Mouse (Mus musculus): ENCODE results near the gene Cwh43. TPM values are rescaled to one million over a fixed set of nuclear protein-coding genes. Genes with fewer than 3 reads are reported as not detected.

The Cwh43 gene
- polyA plus RNA-seq, 1 experiment = not detected

GRCm38 (mm10) chr5:73380829-73381228, 25.0 kb upstream of the Cwh43 start:
- H3K27ac ChIP-seq (replicated peaks; ENCODE audit: low read depth, low read length) = no peak overlapping the region
- no peaks in the 10 kb centered on the region for H3K4me1 ChIP-seq (ENCODE audit: control insufficient read depth, insufficient read depth, insufficient read length, low read length)
- H3K4me3 ChIP-seq (ENCODE audit: insufficient read depth, low read depth, low read length) = no peak overlapping the region

GRCm38 (mm10) chr5:73381510-73381909, 24.4 kb upstream of the Cwh43 start:
- Histone ChIP-seq H3K27ac (replicated peaks; ENCODE audit: low read depth, low read length) (no peak overlapping the region), H3K4me1 (ENCODE audit: control insufficient read depth, insufficient read depth, insufficient read length, low read length) (no peaks in the 10 kb centered on the region), H3K4me3 (ENCODE audit: insufficient read depth, low read depth, low read length) (no peak overlapping the region)

GRCm38 (mm10) chr5:73381976-73382540, 23.8 kb upstream of the Cwh43 start:
- no peaks in the 10 kb centered on the region for H3K4me1 ChIP-seq (ENCODE audit: control insufficient read depth, insufficient read depth, insufficient read length, low read length)
- H3K27ac ChIP-seq (replicated peaks; ENCODE audit: low read depth, low read length) = no peak overlapping the region
- no peak overlapping the region for H3K4me3 ChIP-seq (ENCODE audit: insufficient read depth, low read depth, low read length)

DNA sequence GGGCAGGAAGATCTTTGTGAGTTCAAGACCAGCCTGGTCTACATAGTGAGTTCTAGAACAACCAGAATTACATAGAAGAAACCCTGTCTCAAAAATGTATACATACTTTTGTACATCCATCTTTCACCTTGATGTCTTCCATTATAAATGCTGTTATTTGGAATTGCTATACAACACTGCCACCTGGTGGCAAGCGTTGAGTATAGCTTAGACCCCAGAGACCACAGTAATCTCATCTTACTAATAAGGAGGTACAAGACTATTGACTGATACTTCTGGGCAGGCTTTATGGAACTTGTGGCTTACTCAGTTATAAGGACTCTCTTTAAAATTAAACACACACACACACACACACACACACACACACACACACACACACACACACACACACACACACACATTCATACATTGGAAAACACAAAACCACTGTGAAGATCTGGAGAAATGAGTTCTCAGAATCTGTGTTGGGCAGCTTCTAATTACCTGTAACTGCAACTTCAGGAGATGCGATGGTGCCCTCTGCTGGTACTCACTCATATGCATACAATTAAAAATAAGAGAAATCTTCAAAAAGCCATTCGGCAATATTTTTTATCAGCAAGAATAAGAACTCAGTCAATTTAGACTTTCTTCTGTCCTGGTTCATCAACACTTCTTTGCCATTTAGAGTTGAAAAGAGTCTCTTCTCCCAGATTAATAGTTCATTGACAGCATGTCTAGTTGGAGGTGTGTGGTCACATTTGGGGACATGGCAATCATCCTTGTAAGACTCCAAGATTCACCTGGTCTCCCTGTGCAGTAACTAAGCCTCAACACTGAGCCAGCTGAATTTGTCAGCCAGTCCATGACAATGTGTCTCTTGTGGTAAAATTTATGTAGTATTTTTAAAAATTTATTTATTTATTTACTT, 22.9 kb upstream of the Cwh43 start:
- Histone ChIP-seq H3K4me1 (ENCODE audit: control insufficient read depth, insufficient read depth, insufficient read length, low read length) (no peaks in the 10 kb centered on the region), H3K27ac (replicated peaks; ENCODE audit: low read depth, low read length) (no peak overlapping the region)

GRCm38 (mm10) chr5:73383647-73383970, 22.3 kb upstream of the Cwh43 start:
- no peak overlapping the region for H3K4me3 ChIP-seq (ENCODE audit: insufficient read depth, low read depth, low read length)
- no peak overlapping the region for H3K27ac ChIP-seq (replicated peaks; ENCODE audit: low read depth, low read length)
- no peaks in the 10 kb centered on the region for H3K4me1 ChIP-seq (ENCODE audit: control insufficient read depth, insufficient read depth, insufficient read length, low read length)

More for the DNA sequence above, 22.9 kb upstream of the Cwh43 start:
- no peak overlapping the region for H3K4me3 ChIP-seq (ENCODE audit: insufficient read depth, low read depth, low read length)

DNA sequence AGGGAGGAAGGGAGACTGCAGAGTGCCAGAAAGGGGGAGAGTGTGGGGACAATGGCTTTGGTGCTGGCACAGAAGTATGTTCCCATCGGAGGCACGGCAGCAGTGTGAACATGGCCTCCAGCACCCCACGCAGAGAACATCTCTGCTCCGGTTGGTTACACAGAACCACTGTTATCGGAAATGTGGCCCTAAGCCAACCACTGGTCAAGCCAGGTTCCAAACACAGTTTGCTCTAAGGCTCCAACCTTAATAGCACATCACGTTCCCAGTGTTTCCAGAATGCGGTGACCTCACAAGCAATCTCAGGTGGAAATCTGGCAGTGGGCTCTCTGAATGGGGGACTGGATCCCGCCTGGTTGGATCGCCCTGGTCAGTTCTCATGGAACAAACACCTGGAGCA, 12.8 kb upstream of the Cwh43 start:
- H3K27ac ChIP-seq (replicated peaks; ENCODE audit: low read depth, low read length) = no peak overlapping the region
- no peak overlapping the region for H3K4me3 ChIP-seq (ENCODE audit: insufficient read depth, low read depth, low read length)
- no peaks in the 10 kb centered on the region for H3K4me1 ChIP-seq (ENCODE audit: control insufficient read depth, insufficient read depth, insufficient read length, low read length)

DNA sequence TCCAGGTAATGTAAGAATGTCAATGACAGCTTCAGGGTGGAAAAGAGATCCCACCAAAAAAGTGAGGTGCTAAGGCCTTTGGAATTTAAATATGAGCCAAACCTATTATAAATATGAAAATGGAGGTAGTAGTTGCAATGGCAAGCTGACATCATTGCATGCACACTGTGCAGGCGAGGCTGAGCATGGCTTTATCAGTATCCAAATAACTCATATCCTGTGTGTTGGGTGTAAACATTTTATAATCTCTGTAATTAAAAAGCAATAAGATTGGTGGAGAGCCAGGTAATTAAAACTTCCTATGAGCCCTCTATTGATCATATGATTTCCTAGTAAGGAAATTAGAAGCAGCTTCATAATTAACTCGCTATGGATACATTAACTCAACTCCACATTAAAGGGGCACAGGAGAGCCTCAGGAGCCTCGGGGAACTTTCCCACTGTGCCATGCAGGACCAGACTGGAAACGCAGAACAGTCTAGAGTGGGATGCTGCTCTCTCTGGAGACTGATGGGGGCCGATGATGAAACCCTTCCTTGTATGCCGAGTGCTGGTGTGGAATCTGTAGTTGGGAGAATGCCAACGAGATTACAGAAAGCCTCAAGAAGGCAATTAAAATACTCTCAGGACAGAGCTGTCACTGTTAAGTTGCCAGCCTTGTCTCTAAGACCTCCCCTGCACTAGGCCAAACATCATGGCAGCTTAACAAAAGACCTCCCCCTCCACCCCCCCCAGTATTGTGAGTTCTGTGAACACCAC, 5.9 kb upstream of the Cwh43 start:
- Histone ChIP-seq H3K27ac (replicated peaks; ENCODE audit: low read depth, low read length) (no peak overlapping the region), H3K4me3 (ENCODE audit: insufficient read depth, low read depth, low read length) (no peak overlapping the region), H3K4me1 (ENCODE audit: control insufficient read depth, insufficient read depth, insufficient read length, low read length) (no peaks in the 10 kb centered on the region)

DNA sequence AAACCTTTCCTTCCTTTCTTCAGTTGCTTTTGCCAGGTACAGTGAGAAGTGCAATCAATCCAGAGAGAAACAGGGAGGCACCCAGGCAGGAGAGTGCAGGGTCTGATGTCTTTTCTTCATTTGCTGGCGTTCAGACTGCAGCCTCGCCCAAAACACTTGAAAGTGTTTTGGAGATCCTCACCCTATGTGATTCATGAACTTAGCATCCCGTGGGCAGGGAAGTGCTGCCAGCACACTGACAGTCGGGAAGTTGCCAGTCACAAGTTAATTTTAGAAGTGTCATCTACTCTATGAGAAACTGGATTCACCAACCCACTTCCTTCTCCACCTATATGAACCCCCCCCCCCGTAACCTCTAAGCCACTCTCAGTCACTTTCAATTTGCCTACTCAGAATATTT, 4.5 kb upstream of the Cwh43 start:
- Histone ChIP-seq H3K27ac (replicated peaks; ENCODE audit: low read depth, low read length) (no peak overlapping the region), H3K4me3 (ENCODE audit: insufficient read depth, low read depth, low read length) (no peak overlapping the region), H3K4me1 (ENCODE audit: control insufficient read depth, insufficient read depth, insufficient read length, low read length) (no peaks in the 10 kb centered on the region)

- no peak overlapping the region for H3K27ac ChIP-seq (replicated peaks; ENCODE audit: low read depth, low read length)
- no peak overlapping the region for H3K4me3 ChIP-seq (ENCODE audit: insufficient read depth, low read depth, low read length)
- no peaks in the 10 kb centered on the region for H3K4me1 ChIP-seq (ENCODE audit: control insufficient read depth, insufficient read depth, insufficient read length, low read length)
These were observed 3.0 kb upstream of the Cwh43 start for GRCm38 (mm10) chr5:73402911-73403310.

DNA sequence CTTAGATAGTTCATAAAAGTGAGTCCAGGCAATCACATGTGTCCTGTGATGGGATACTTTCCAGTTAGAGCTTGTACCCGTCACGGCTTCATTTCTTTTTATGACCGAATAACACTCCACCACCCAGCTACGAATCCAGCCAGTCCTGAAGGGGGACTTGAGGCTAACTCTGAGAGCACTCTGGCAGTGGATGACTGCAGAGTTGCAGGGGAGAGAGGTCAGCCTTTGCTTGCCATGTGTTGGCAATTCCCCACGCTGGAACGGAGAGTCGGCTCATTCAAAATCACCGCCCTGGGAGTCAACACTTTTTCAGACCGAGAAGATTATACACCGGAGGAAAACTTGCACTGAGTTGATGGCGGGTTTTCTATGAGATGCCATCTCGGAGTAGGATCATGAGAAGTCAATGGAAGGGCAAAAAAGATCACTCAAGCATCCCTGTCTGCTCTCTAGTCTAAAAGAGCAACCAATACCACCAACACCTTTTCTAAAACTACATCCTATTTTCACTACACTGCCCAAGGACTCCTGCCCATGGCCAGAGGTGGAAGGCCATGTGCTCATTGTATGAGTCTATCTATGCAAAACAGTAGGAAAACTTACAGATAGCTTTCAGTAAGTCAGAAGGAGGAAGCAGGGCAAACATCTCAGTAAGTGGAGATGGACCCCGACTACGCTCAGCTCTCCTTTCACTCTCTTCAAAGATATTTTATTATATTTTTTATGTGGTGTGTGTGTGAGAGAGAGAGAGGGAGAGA, 2.4 kb upstream of the Cwh43 start:
- Histone ChIP-seq H3K4me3 (ENCODE audit: insufficient read depth, low read depth, low read length) (no peak overlapping the region), H3K4me1 (ENCODE audit: control insufficient read depth, insufficient read depth, insufficient read length, low read length) (no peaks in the 10 kb centered on the region), H3K27ac (replicated peaks; ENCODE audit: low read depth, low read length) (no peak overlapping the region)

DNA sequence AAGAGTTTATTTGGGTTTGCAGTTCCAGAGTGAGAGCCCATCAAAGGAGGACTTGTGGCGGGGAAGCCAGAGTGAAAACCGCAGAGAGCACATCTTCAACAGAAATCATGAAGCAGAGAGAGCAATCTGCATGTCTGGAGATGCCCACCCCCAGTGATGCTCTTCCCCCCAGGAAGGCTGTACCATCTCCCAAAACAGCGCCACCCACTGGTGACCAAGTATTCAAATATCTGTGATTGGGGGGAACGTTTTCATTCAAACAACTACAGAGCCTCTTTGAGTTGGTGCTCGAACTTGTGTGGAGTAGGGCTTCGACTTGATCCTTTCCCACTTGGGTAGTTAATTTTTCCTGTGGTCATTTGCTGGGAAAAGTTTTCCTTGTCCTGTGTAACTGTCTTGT, 1.1 kb upstream of the Cwh43 start:
- Histone ChIP-seq H3K27ac (replicated peaks; ENCODE audit: low read depth, low read length) (no peak overlapping the region), H3K4me1 (ENCODE audit: control insufficient read depth, insufficient read depth, insufficient read length, low read length) (no peaks in the 10 kb centered on the region), H3K4me3 (ENCODE audit: insufficient read depth, low read depth, low read length) (no peak overlapping the region)

GRCm38 (mm10) chr5:73406861-73407260, 986 bp downstream of the Cwh43 start:
- Histone ChIP-seq H3K4me1 (ENCODE audit: control insufficient read depth, insufficient read depth, insufficient read length, low read length) (no peaks in the 10 kb centered on the region), H3K4me3 (ENCODE audit: insufficient read depth, low read depth, low read length) (no peak overlapping the region), H3K27ac (replicated peaks; ENCODE audit: low read depth, low read length) (no peak overlapping the region)

DNA sequence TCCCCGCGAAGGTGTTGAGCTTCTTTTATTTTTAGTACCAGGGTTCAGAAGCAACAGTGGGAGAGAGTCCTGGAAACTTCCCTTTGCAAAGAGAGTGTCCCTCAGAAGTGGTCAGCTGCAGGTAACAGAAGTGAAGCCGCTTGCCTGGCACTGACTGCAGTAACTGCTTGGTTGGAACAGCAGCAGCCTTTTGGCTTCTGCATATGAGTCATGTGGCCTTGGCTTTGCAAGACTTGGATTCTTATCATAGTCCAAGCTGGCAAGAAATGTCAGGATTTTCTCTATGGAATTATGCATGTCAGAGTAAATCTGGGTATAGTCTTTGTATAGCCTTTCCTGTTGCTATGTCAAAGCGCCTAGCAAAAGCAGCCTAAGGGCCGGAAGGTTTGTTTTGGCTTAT, 4.1 kb downstream of the Cwh43 start:
- no peak overlapping the region for H3K27ac ChIP-seq (replicated peaks; ENCODE audit: low read depth, low read length)
- H3K4me3 ChIP-seq (ENCODE audit: insufficient read depth, low read depth, low read length) = no peak overlapping the region
- H3K4me1 ChIP-seq (ENCODE audit: control insufficient read depth, insufficient read depth, insufficient read length, low read length) = no peaks in the 10 kb centered on the region

DNA sequence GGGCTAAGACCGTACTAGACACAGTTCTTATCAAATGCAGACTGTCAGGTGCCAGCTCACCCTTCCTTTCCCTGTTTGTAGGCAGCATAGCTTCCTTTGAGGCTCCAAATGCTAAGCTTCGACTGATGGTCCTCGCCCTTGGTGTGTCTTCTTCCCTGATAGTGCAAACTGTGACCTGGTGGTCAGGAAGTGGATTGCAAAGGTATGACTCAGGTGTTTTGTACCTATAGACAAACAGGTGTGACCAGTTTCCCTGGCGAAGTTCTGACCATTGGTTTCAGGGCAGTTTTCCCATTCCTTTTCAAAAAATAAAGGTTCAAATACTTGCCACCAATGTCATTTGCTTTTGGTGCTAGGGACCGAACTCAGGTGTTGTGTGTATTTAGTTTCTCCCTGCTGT, 5.9 kb downstream of the Cwh43 start:
- no peaks in the 10 kb centered on the region for H3K4me1 ChIP-seq (ENCODE audit: control insufficient read depth, insufficient read depth, insufficient read length, low read length)
- H3K27ac ChIP-seq (replicated peaks; ENCODE audit: low read depth, low read length) = no peak overlapping the region
- H3K4me3 ChIP-seq (ENCODE audit: insufficient read depth, low read depth, low read length) = no peak overlapping the region

DNA sequence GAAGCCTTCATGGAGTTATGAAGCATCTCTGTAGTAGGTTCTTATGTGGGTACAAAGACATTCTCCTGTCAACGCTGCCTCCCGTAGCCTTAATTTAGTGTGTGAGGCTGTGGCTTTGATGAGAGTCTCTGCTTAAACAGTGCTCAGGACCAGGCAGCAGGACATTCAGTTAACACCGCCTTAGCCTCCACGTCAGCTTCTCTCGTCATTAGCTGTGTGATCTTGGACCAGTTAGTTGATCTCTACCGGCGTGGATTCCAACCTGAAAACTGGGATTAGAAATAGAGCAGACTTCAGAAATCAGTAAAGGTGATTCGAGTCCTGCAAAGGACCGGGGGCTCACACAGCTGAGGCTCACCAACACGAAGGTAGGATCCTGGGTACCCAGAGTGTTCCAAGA, 8.3 kb downstream of the Cwh43 start:
- no peaks in the 10 kb centered on the region for H3K4me1 ChIP-seq (ENCODE audit: control insufficient read depth, insufficient read depth, insufficient read length, low read length)
- no peak overlapping the region for H3K4me3 ChIP-seq (ENCODE audit: insufficient read depth, low read depth, low read length)
- H3K27ac ChIP-seq (replicated peaks; ENCODE audit: low read depth, low read length) = no peak overlapping the region

Measured in brown adipose tissue, adult 24 weeks (tissue).